Mouse (Mus musculus): Measurements from ENCODE around the gene Nup85. TPM values are rescaled to one million over a fixed set of nuclear protein-coding genes. Genes with fewer than 3 reads are reported as not detected.

Gene Nup85
- polyA plus RNA-seq, 1 experiment from 2014 or later = 122 TPM

DNA sequence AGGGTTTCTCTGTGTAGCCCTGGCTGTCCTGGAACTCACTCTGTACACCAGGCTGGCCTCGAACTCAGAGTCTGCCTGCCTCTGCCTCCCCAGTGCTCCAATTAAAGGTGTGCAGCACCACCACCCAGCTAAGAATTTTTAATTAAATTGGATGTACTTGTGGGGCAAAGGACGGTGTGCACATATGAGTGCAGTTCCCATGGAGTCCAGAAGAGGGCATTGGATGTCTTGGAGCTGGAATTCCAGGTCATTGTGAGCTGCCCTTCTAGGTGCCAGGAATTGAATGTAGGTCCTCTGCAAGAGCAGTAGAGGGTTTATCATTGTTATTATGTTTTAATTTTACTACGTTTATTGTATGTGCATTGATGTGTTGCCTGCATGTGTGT is 67.3 kb downstream of the Nup85 start:
- Histone ChIP-seq H3K27ac (ENCODE audit: low read depth, low read length) (no peak overlapping the region), H3K4me3 (ENCODE audit: low read depth, low read length) (no peak overlapping the region), H3K4me1 (ENCODE audit: control insufficient read depth, insufficient read depth, low read length) (peaks cover 4% of the 10 kb centered on the region; the same call in 1 of the 2 replicates), H3K36me3 (ENCODE audit: control insufficient read depth, insufficient read depth, low read length) (no peaks in the 10 kb centered on the region), H3K27me3 (replicated peaks; ENCODE audit: control insufficient read depth, insufficient read depth, low read length) (no peaks in the 10 kb centered on the region), H3K9ac (ENCODE audit: low read length) (no peak overlapping the region), H3K4me2 (ENCODE audit: low read length) (no peak overlapping the region), H3K9me3 (replicated peaks; ENCODE audit: control insufficient read depth, low read length) (no peaks in the 10 kb centered on the region)
- DNase-seq (ENCODE audit: low spot score) (peak; percentile 47), ATAC-seq (no peak)
- WGBS = 14% methylated on average over 3 of the region's 3 CpGs

- H3K4me1 ChIP-seq (ENCODE audit: control insufficient read depth, insufficient read depth, low read length) = no peaks in the 10 kb centered on the region; the same call in 1 of the 2 replicates
- 74% methylated on average over 7 of the region's 7 CpGs for WGBS
- H3K27ac ChIP-seq (ENCODE audit: low read depth, low read length) = no peak overlapping the region
- no peak overlapping the region for H3K4me2 ChIP-seq (ENCODE audit: low read length)
- ATAC-seq (no peak), DNase-seq (ENCODE audit: low spot score) (no peak)
- no peak overlapping the region for H3K4me3 ChIP-seq (ENCODE audit: low read depth, low read length)
- no peak overlapping the region for H3K9ac ChIP-seq (ENCODE audit: low read length)
- H3K36me3 ChIP-seq (ENCODE audit: control insufficient read depth, insufficient read depth, low read length) = no peaks in the 10 kb centered on the region
- no peaks in the 10 kb centered on the region for H3K9me3 ChIP-seq (replicated peaks; ENCODE audit: control insufficient read depth, low read length)
- H3K27me3 ChIP-seq (replicated peaks; ENCODE audit: control insufficient read depth, insufficient read depth, low read length) = no peaks in the 10 kb centered on the region
These were observed 68.0 kb downstream of the Nup85 start for GRCm38 (mm10) chr11:115632247-115632646.

DNA sequence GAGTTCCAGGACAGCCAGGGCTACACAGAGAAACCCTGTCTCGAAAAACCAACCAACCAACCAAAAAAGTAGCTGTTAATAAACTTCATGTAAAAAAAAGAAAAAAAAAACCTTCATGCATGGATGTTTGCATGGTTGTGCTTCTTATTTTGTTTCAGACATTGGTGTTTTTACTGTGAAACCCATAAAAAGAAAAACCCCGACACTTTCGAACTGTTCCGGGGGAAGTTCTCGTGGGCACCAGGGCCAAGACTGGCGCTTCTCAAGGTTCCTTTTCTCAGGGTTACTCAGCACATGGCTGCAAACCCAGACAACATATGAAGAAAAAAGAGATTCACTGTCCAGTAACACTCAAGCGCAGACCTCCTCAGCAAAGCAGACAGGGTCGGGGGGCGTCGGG is 68.6 kb downstream of the Nup85 start:
- WGBS = 87% methylated on average over 10 of the region's 10 CpGs
- no peak for ATAC-seq

More for the DNA sequence above, 68.6 kb downstream of the Nup85 start:
- H3K36me3 ChIP-seq (ENCODE audit: control insufficient read depth, insufficient read depth, low read length) = no peaks in the 10 kb centered on the region
- H3K27ac ChIP-seq (ENCODE audit: low read depth, low read length) = no peak overlapping the region
- H3K9ac ChIP-seq (ENCODE audit: low read length) = no peak overlapping the region
- H3K4me2 ChIP-seq (ENCODE audit: low read length) = no peak overlapping the region
- H3K4me3 ChIP-seq (ENCODE audit: low read depth, low read length) = no peak overlapping the region
- H3K4me1 ChIP-seq (ENCODE audit: control insufficient read depth, insufficient read depth, low read length) = no peaks in the 10 kb centered on the region; the same call in 1 of the 2 replicates
- H3K27me3 ChIP-seq (replicated peaks; ENCODE audit: control insufficient read depth, insufficient read depth, low read length) = no peaks in the 10 kb centered on the region
- no peak for DNase-seq (ENCODE audit: low spot score)
- no peaks in the 10 kb centered on the region for H3K9me3 ChIP-seq (replicated peaks; ENCODE audit: control insufficient read depth, low read length)

Other genes with a start within 250 kb of the Nup85 start
- gene Ush1g, start 242.4 kb upstream of the Nup85 start, polyA plus RNA-seq (2014; fragmentation: Nextera tagmentation; extraction: Ambion mirVana) = not detected in 2 replicates
- 0.06 and 0.09 TPM in 2 replicates for gene Otop3, start 229.7 kb upstream of the Nup85 start, polyA plus RNA-seq (2014; fragmentation: Nextera tagmentation; extraction: Ambion mirVana)
- gene Hid1, start 196.7 kb upstream of the Nup85 start, polyA plus RNA-seq (2014; fragmentation: Nextera tagmentation; extraction: Ambion mirVana) = 32.0 and 36.3 TPM in 2 replicates
- gene Cdr2l, start 182.5 kb upstream of the Nup85 start, polyA plus RNA-seq (2014; fragmentation: Nextera tagmentation; extraction: Ambion mirVana) = 17.7 and 19.0 TPM in 2 replicates
- gene Mrpl58, start 160.7 kb upstream of the Nup85 start, polyA plus RNA-seq (2014; fragmentation: Nextera tagmentation; extraction: Ambion mirVana) = 203 and 253 TPM in 2 replicates
- 768 and 904 TPM in 2 replicates for gene Atp5h, start 144.5 kb upstream of the Nup85 start, polyA plus RNA-seq (2014; fragmentation: Nextera tagmentation; extraction: Ambion mirVana)
- gene Kctd2, start 144.3 kb upstream of the Nup85 start, polyA plus RNA-seq (2014; fragmentation: Nextera tagmentation; extraction: Ambion mirVana) = 17.8 and 17.9 TPM in 2 replicates
- not detected in 2 replicates for gene Trim80, start 123.9 kb upstream of the Nup85 start, polyA plus RNA-seq (2014; fragmentation: Nextera tagmentation; extraction: Ambion mirVana)
- gene Slc16a5, start 102.0 kb upstream of the Nup85 start, polyA plus RNA-seq (2014; fragmentation: Nextera tagmentation; extraction: Ambion mirVana) = 0.12 TPM in 1 of 2 replicates, not detected in the other
- 11.5 and 14.6 TPM in 2 replicates for gene Armc7, start 88.8 kb upstream of the Nup85 start, polyA plus RNA-seq (2014; fragmentation: Nextera tagmentation; extraction: Ambion mirVana)
- gene Nt5c, start 72.6 kb upstream of the Nup85 start, polyA plus RNA-seq (2014; fragmentation: Nextera tagmentation; extraction: Ambion mirVana) = 95.5 and 107 TPM in 2 replicates
- gene Jpt1, start 50.0 kb upstream of the Nup85 start, polyA plus RNA-seq (2014; fragmentation: Nextera tagmentation; extraction: Ambion mirVana) = 2,151 and 2,168 TPM in 2 replicates
- 1,356 and 1,420 TPM in 2 replicates for gene Sumo2, start 28.2 kb upstream of the Nup85 start, polyA plus RNA-seq (2014; fragmentation: Nextera tagmentation; extraction: Ambion mirVana)
- gene Mrps7, start 39.5 kb downstream of the Nup85 start, polyA plus RNA-seq (2014; fragmentation: Nextera tagmentation; extraction: Ambion mirVana) = 72.1 and 81.5 TPM in 2 replicates
- 18.1 and 22.7 TPM in 2 replicates for gene Gga3, start 39.6 kb downstream of the Nup85 start, polyA plus RNA-seq (2014; fragmentation: Nextera tagmentation; extraction: Ambion mirVana)
- gene Mif4gd, start 48.5 kb downstream of the Nup85 start, polyA plus RNA-seq (2014; fragmentation: Nextera tagmentation; extraction: Ambion mirVana) = 9.5 and 12.5 TPM in 2 replicates
- gene Slc25a19, start 63.9 kb downstream of the Nup85 start, polyA plus RNA-seq (2014; fragmentation: Nextera tagmentation; extraction: Ambion mirVana) = 38.3 and 50.1 TPM in 2 replicates
- gene Grb2, start 144.2 kb downstream of the Nup85 start, polyA plus RNA-seq (2014; fragmentation: Nextera tagmentation; extraction: Ambion mirVana) = 108 and 113 TPM in 2 replicates
- gene Tmem94, start 201.0 kb downstream of the Nup85 start, polyA plus RNA-seq (2014; fragmentation: Nextera tagmentation; extraction: Ambion mirVana) = 12.4 and 19.6 TPM in 2 replicates
- gene Caskin2, start 249.2 kb downstream of the Nup85 start, polyA plus RNA-seq (2014; fragmentation: Nextera tagmentation; extraction: Ambion mirVana) = 8.0 and 8.9 TPM in 2 replicates